Mouse (Mus musculus) neutrophil, adult 59 days (primary cell): ENCODE results near the gene Gm5136. TPM values are rescaled to one million over a fixed set of nuclear protein-coding genes. Genes with fewer than 3 reads are reported as not detected.

Experiments used
- total RNA-seq, 2 experiments: library from RNA; stranded (reverse); gene quantifications; 1 replicate in 1 of 2; 2 replicates in 1 of 2; pipeline ENCODE4 v1.2.4; 2023

Gm5136 gene
- not detected for total RNA-seq

GRCm38 (mm10) chr10:108699946-108700345, at the start of gene Gm5136:
Gene Gm5136, minus strand, starts transcription at chr10:108700160.

